Mouse (Mus musculus): ENCODE data around the gene Ciao2b.

DNA sequence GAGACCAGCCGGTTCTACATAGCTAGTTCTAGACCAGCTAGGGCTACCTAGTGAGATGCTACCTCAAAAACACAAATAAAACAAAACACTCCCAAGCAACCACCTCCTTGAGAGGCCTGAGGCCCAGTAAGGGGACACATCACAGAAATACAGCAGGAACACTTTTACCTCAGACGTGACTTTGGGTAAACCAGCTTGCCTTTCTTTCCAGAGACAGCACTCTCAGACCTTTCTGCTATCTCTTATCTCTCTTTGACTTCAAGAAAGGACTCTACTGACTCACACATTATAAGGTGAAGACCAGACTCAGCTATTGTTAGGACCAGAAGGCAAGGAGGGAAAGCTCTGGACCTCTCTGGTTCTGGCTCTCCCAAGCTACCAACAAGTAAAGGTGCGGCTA, 51.5 kb downstream of the Ciao2b start:
- no peak for TF ChIP-seq CTCF (IDR thresholded peaks at IDR 0.05; ENCODE audit: extremely low read depth, insufficient read depth, insufficient read length, insufficient replicate concordance)
- no peak for TF ChIP-seq POLR2A (IDR thresholded peaks at IDR 0.05; ENCODE audit: low read depth, low read length)
